Mouse (Mus musculus): ENCODE results near the gene Cir1. TPM values are rescaled to one million over a fixed set of nuclear protein-coding genes. Genes with fewer than 3 reads are reported as not detected.

Cir1 gene
- polyA plus RNA-seq, 1 experiment from 2014 or later = 23.8 TPM

GRCm38 (mm10) chr2:73278131-73278854 is 34.2 kb downstream of the Cir1 start:
- H3K4me3 ChIP-seq (ENCODE audit: low read depth, low read length) = peak overlapping the region; percentile 24
- H3K9ac ChIP-seq (ENCODE audit: low read depth, low read length) = no peak overlapping the region
- H3K27me3 ChIP-seq (replicated peaks; ENCODE audit: control insufficient read depth, insufficient read depth, low read length) = peaks cover 76% of the 10 kb centered on the region
- whole genome bisulfite sequencing = 2% methylated on average over 20 of the region's 20 CpGs
- no peaks in the 10 kb centered on the region for H3K36me3 ChIP-seq (ENCODE audit: control insufficient read depth, insufficient read depth, low read length)
- ATAC-seq (ENCODE audit: low read depth) = peak; percentile 81; the same call in 1 of the 2 replicates
- peak; percentile 94 for DNase-seq (ENCODE audit: low spot score)
- peak overlapping the region; percentile 47 for H3K4me2 ChIP-seq (ENCODE audit: low read depth, low read length)
- no peak overlapping the region for H3K27ac ChIP-seq (replicated peaks; ENCODE audit: low read depth, low read length)
- peaks cover 21% of the 10 kb centered on the region for H3K4me1 ChIP-seq (ENCODE audit: control insufficient read depth, insufficient read depth, low read length)
- H3K9me3 ChIP-seq (ENCODE audit: control insufficient read depth, low read length) = no peaks in the 10 kb centered on the region

- H3K4me1 ChIP-seq (ENCODE audit: control insufficient read depth, insufficient read depth, low read length) = peaks cover 26% of the 10 kb centered on the region
- H3K4me2 ChIP-seq (ENCODE audit: low read depth, low read length) = peak overlapping the region; percentile 35
- peak overlapping the region; percentile 24 for H3K4me3 ChIP-seq (ENCODE audit: low read depth, low read length)
- 2% methylated on average over 12 of the region's 18 CpGs for whole genome bisulfite sequencing
- no peak for ATAC-seq (ENCODE audit: low read depth)
- H3K27ac ChIP-seq (replicated peaks; ENCODE audit: low read depth, low read length) = no peak overlapping the region
- H3K9ac ChIP-seq (ENCODE audit: low read depth, low read length) = peak overlapping the region; percentile 38; the same call in 1 of the 2 replicates
- no peaks in the 10 kb centered on the region for H3K36me3 ChIP-seq (ENCODE audit: control insufficient read depth, insufficient read depth, low read length)
- DNase-seq (ENCODE audit: low spot score) = peak; percentile 4
- no peaks in the 10 kb centered on the region for H3K9me3 ChIP-seq (ENCODE audit: control insufficient read depth, low read length)
- peaks cover 82% of the 10 kb centered on the region for H3K27me3 ChIP-seq (replicated peaks; ENCODE audit: control insufficient read depth, insufficient read depth, low read length)
Measured at GRCm38 (mm10) chr2:73277709-73278075, 34.8 kb downstream of the Cir1 start.

- peaks cover 26% of the 10 kb centered on the region for H3K4me1 ChIP-seq (ENCODE audit: control insufficient read depth, insufficient read depth, low read length)
- DNase-seq (ENCODE audit: low spot score) (peak; percentile 19), ATAC-seq (ENCODE audit: low read depth) (no peak)
- H3K27ac ChIP-seq (replicated peaks; ENCODE audit: low read depth, low read length) = no peak overlapping the region
- 1% methylated on average over 30 of the region's 38 CpGs for WGBS
- H3K9me3 ChIP-seq (ENCODE audit: control insufficient read depth, low read length) = no peaks in the 10 kb centered on the region
- H3K36me3 ChIP-seq (ENCODE audit: control insufficient read depth, insufficient read depth, low read length) = no peaks in the 10 kb centered on the region
- H3K4me2 ChIP-seq (ENCODE audit: low read depth, low read length) = peak overlapping the region; percentile 35
- H3K9ac ChIP-seq (ENCODE audit: low read depth, low read length) = peak overlapping the region; percentile 38; the same call in 1 of the 2 replicates
- H3K4me3 ChIP-seq (ENCODE audit: low read depth, low read length) = peak overlapping the region; percentile 24
- peaks cover 86% of the 10 kb centered on the region for H3K27me3 ChIP-seq (replicated peaks; ENCODE audit: control insufficient read depth, insufficient read depth, low read length)
Measured at GRCm38 (mm10) chr2:73277021-73277708, 35.3 kb downstream of the Cir1 start.

- WGBS = 4% methylated on average over 6 of the region's 6 CpGs
- H3K27ac ChIP-seq (replicated peaks; ENCODE audit: low read depth, low read length) = no peak overlapping the region
- ATAC-seq (ENCODE audit: low read depth) (no peak), DNase-seq (ENCODE audit: low spot score) (peak; percentile 7)
- H3K9ac ChIP-seq (ENCODE audit: low read depth, low read length) = no peak overlapping the region; the same call in 1 of the 2 replicates
- H3K4me1 ChIP-seq (ENCODE audit: control insufficient read depth, insufficient read depth, low read length) = peaks cover 26% of the 10 kb centered on the region
- H3K27me3 ChIP-seq (replicated peaks; ENCODE audit: control insufficient read depth, insufficient read depth, low read length) = peaks cover 85% of the 10 kb centered on the region
- no peaks in the 10 kb centered on the region for H3K9me3 ChIP-seq (ENCODE audit: control insufficient read depth, low read length)
- peak overlapping the region; percentile 26; the same call in 1 of the 2 replicates for H3K4me2 ChIP-seq (ENCODE audit: low read depth, low read length)
- H3K36me3 ChIP-seq (ENCODE audit: control insufficient read depth, insufficient read depth, low read length) = no peaks in the 10 kb centered on the region
- peak overlapping the region; percentile 24 for H3K4me3 ChIP-seq (ENCODE audit: low read depth, low read length)
Measured at GRCm38 (mm10) chr2:73276141-73276571, 36.3 kb downstream of the Cir1 start.

GRCm38 (mm10) chr2:73275261-73276040 is 37.0 kb downstream of the Cir1 start:
- H3K27me3 ChIP-seq (replicated peaks; ENCODE audit: control insufficient read depth, insufficient read depth, low read length) = peaks cover 85% of the 10 kb centered on the region
- H3K9me3 ChIP-seq (ENCODE audit: control insufficient read depth, low read length) = no peaks in the 10 kb centered on the region
- peaks cover 26% of the 10 kb centered on the region for H3K4me1 ChIP-seq (ENCODE audit: control insufficient read depth, insufficient read depth, low read length)
- no peaks in the 10 kb centered on the region for H3K36me3 ChIP-seq (ENCODE audit: control insufficient read depth, insufficient read depth, low read length)
- peak overlapping the region; percentile 26; the same call in 1 of the 2 replicates for H3K4me2 ChIP-seq (ENCODE audit: low read depth, low read length)
- H3K4me3 ChIP-seq (ENCODE audit: low read depth, low read length) = peak overlapping the region; percentile 24; the same call in 1 of the 2 replicates
- no peak for DNase-seq (ENCODE audit: low spot score)
- no peak for ATAC-seq (ENCODE audit: low read depth)
- WGBS = 11% methylated on average over 8 of the region's 8 CpGs
- no peak overlapping the region; the same call in 1 of the 2 replicates for H3K9ac ChIP-seq (ENCODE audit: low read depth, low read length)
- H3K27ac ChIP-seq (replicated peaks; ENCODE audit: low read depth, low read length) = no peak overlapping the region

GRCm38 (mm10) chr2:73274119-73274920 is 38.2 kb downstream of the Cir1 start:
- WGBS = under 1% methylated on average over 53 of the region's 88 CpGs
- Histone ChIP-seq H3K4me3 (ENCODE audit: low read depth, low read length) (peak overlapping the region; percentile 46), H3K4me2 (ENCODE audit: low read depth, low read length) (peak overlapping the region; percentile 72), H3K9ac (ENCODE audit: low read depth, low read length) (peak overlapping the region; percentile 62), H3K27me3 (replicated peaks; ENCODE audit: control insufficient read depth, insufficient read depth, low read length) (peaks cover 85% of the 10 kb centered on the region), H3K27ac (replicated peaks; ENCODE audit: low read depth, low read length) (no peak overlapping the region), H3K4me1 (ENCODE audit: control insufficient read depth, insufficient read depth, low read length) (peaks cover 25% of the 10 kb centered on the region), H3K9me3 (ENCODE audit: control insufficient read depth, low read length) (no peaks in the 10 kb centered on the region), H3K36me3 (ENCODE audit: control insufficient read depth, insufficient read depth, low read length) (no peaks in the 10 kb centered on the region)
- peak; percentile 51 for DNase-seq (ENCODE audit: low spot score)
- ATAC-seq (ENCODE audit: low read depth) = no peak

GRCm38 (mm10) chr2:73273249-73274118 is 39.0 kb downstream of the Cir1 start:
- DNase-seq (ENCODE audit: low spot score) = peak; percentile 14
- Histone ChIP-seq H3K9me3 (ENCODE audit: control insufficient read depth, low read length) (no peaks in the 10 kb centered on the region), H3K4me1 (ENCODE audit: control insufficient read depth, insufficient read depth, low read length) (peaks cover 19% of the 10 kb centered on the region), H3K36me3 (ENCODE audit: control insufficient read depth, insufficient read depth, low read length) (no peaks in the 10 kb centered on the region), H3K27me3 (replicated peaks; ENCODE audit: control insufficient read depth, insufficient read depth, low read length) (peaks cover 81% of the 10 kb centered on the region), H3K9ac (ENCODE audit: low read depth, low read length) (peak overlapping the region; percentile 62), H3K27ac (replicated peaks; ENCODE audit: low read depth, low read length) (peak overlapping the region; percentile 21; the same call in 1 of the 2 replicates), H3K4me2 (ENCODE audit: low read depth, low read length) (peak overlapping the region; percentile 72), H3K4me3 (ENCODE audit: low read depth, low read length) (peak overlapping the region; percentile 46)
- 0 out of 2 replicates have a peak, but pooled peaks have one; percentile 5 for ATAC-seq (ENCODE audit: low read depth)
- WGBS = under 1% methylated on average over 63 of the region's 110 CpGs
